Mouse (Mus musculus): ENCODE measurements around the gene Mapk9. TPM values are rescaled to one million over a fixed set of nuclear protein-coding genes. Genes with fewer than 3 reads are reported as not detected.

Mapk9 gene
- polyA plus RNA-seq, 1 experiment from 2014 or later, result 37.3 TPM

- Histone ChIP-seq H3K4me1 (replicated peaks) (no peaks in the 10 kb centered on the region), H3K4me2 (no peak overlapping the region), H3K36me3 (peaks cover 30% of the 10 kb centered on the region), H3K9me3 (replicated peaks) (no peaks in the 10 kb centered on the region), H3K27me3 (replicated peaks) (no peaks in the 10 kb centered on the region), H3K27ac (ENCODE audit: poor library complexity, severe bottlenecking) (no peak overlapping the region), H3K4me3 (no peak overlapping the region), H3K9ac (no peak overlapping the region)
- ATAC-seq (ENCODE audit: insufficient number of reproducible peaks, low FRiP score), result no peak
- 83% methylated on average over 2 of the region's 2 CpGs for WGBS
Observed at GRCm38 (mm10) chr11:49820928-49821327, 25.6 kb upstream of the Mapk9 start.

- ATAC-seq (ENCODE audit: insufficient number of reproducible peaks, low FRiP score), result no peak
- no peak overlapping the region for H3K4me2 ChIP-seq
- no peaks in the 10 kb centered on the region for H3K4me1 ChIP-seq (replicated peaks)
- H3K4me3 ChIP-seq, result no peak overlapping the region
- no peaks in the 10 kb centered on the region for H3K9me3 ChIP-seq (replicated peaks)
- H3K27me3 ChIP-seq (replicated peaks), result no peaks in the 10 kb centered on the region
- WGBS, result 88% methylated on average over 2 of the region's 2 CpGs
- H3K27ac ChIP-seq (ENCODE audit: poor library complexity, severe bottlenecking), result no peak overlapping the region
- no peak overlapping the region for H3K9ac ChIP-seq
- peaks cover 30% of the 10 kb centered on the region for H3K36me3 ChIP-seq
Observed at GRCm38 (mm10) chr11:49821546-49821945, 25.0 kb upstream of the Mapk9 start.

GRCm38 (mm10) chr11:49822337-49822736, 24.2 kb upstream of the Mapk9 start:
- H3K9ac ChIP-seq, result no peak overlapping the region
- H3K4me2 ChIP-seq, result no peak overlapping the region
- no peaks in the 10 kb centered on the region for H3K4me1 ChIP-seq (replicated peaks)
- no peaks in the 10 kb centered on the region for H3K27me3 ChIP-seq (replicated peaks)
- no peaks in the 10 kb centered on the region for H3K9me3 ChIP-seq (replicated peaks)
- H3K4me3 ChIP-seq, result no peak overlapping the region
- ATAC-seq (ENCODE audit: insufficient number of reproducible peaks, low FRiP score), result no peak
- WGBS, result 85% methylated on average over 2 of the region's 2 CpGs
- H3K36me3 ChIP-seq, result peaks cover 32% of the 10 kb centered on the region
- no peak overlapping the region for H3K27ac ChIP-seq (ENCODE audit: poor library complexity, severe bottlenecking)

GRCm38 (mm10) chr11:49824896-49825295, 21.7 kb upstream of the Mapk9 start:
- H3K4me1 ChIP-seq (replicated peaks), result 0 out of 2 replicates have a peak, but pooled peaks cover 4% of the 10 kb centered on the region
- no peaks in the 10 kb centered on the region for H3K27me3 ChIP-seq (replicated peaks)
- peaks cover 28% of the 10 kb centered on the region for H3K36me3 ChIP-seq
- no peaks in the 10 kb centered on the region for H3K9me3 ChIP-seq (replicated peaks)
- no peak overlapping the region for H3K4me2 ChIP-seq
- no peak for ATAC-seq (ENCODE audit: insufficient number of reproducible peaks, low FRiP score)
- no peak overlapping the region for H3K4me3 ChIP-seq
- H3K27ac ChIP-seq (ENCODE audit: poor library complexity, severe bottlenecking), result no peak overlapping the region
- H3K9ac ChIP-seq, result no peak overlapping the region
- 51% methylated on average over 2 of the region's 2 CpGs for WGBS

- Histone ChIP-seq H3K36me3 (peaks cover 43% of the 10 kb centered on the region), H3K27ac (ENCODE audit: poor library complexity, severe bottlenecking) (no peak overlapping the region), H3K4me1 (replicated peaks) (0 out of 2 replicates have a peak, but pooled peaks cover 4% of the 10 kb centered on the region), H3K4me3 (no peak overlapping the region), H3K9ac (no peak overlapping the region), H3K9me3 (replicated peaks) (no peaks in the 10 kb centered on the region), H3K4me2 (no peak overlapping the region), H3K27me3 (replicated peaks) (no peaks in the 10 kb centered on the region)
- WGBS, result 57% methylated on average over 6 of the region's 6 CpGs
- no peak for ATAC-seq (ENCODE audit: insufficient number of reproducible peaks, low FRiP score)
Observed at GRCm38 (mm10) chr11:49827243-49827642, 19.3 kb upstream of the Mapk9 start.

DNA sequence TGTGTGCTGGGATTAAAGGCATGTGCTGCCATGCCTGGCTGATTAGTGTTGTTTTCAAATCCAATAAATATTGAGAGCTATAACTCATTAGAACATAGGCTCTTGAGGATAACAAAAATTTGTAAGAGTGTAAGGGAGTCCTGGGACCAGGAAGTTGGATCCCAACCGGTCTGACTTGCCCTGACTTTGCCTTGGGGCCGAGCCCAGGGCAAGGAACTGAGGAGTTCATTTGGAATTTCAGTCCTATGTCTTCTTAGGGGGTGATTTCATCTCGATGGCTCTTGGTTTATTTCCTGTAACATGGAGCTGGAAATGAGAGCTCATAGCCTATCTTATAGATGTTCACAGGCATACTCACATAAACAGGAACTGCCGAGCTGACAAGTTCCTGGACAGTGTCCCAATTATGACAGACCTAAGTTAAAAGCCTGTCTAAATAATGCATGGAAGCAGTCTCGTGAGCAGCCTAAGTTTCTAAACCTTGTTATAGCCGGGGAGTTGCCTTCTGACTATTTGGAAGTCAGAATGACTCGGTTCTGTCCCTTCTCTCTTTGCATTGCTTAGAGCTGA, 17.3 kb upstream of the Mapk9 start:
- ATAC-seq (ENCODE audit: insufficient number of reproducible peaks, low FRiP score), result no peak
- Histone ChIP-seq H3K9ac (no peak overlapping the region), H3K27ac (ENCODE audit: poor library complexity, severe bottlenecking) (peak overlapping the region; percentile 26; the same call in 1 of the 2 replicates), H3K9me3 (replicated peaks) (no peaks in the 10 kb centered on the region), H3K4me1 (replicated peaks) (0 out of 2 replicates have a peak, but pooled peaks cover 4% of the 10 kb centered on the region), H3K27me3 (replicated peaks) (no peaks in the 10 kb centered on the region), H3K4me3 (no peak overlapping the region), H3K4me2 (no peak overlapping the region), H3K36me3 (peaks cover 45% of the 10 kb centered on the region)
- 54% methylated on average over 7 of the region's 7 CpGs for WGBS

DNA sequence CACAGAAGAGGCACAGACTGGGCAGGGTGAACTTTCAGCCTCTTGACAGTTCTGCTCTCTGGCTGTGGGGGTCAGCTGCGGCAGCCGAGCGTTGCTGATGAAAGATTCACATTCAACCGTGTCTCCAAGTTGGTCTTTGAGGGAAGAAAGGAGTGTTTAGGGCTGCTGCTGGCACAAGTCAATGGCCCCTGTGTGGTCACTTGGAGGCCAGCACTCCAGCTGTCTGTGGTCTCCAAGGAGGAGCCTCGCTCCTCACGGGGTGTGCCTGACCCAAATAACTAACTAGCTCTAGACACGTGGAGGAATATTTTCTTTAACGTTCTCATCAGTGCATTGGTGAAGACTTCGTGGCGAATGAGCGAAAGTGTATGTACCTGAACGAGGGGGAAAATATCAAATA, 14.6 kb upstream of the Mapk9 start:
- no peak overlapping the region for H3K27ac ChIP-seq (ENCODE audit: poor library complexity, severe bottlenecking)
- H3K9me3 ChIP-seq (replicated peaks), result no peaks in the 10 kb centered on the region
- ATAC-seq (ENCODE audit: insufficient number of reproducible peaks, low FRiP score), result no peak
- H3K4me1 ChIP-seq (replicated peaks), result 0 out of 2 replicates have a peak, but pooled peaks cover 4% of the 10 kb centered on the region
- no peak overlapping the region for H3K4me2 ChIP-seq
- H3K9ac ChIP-seq, result no peak overlapping the region
- WGBS, result 82% methylated on average over 12 of the region's 12 CpGs
- peaks cover 45% of the 10 kb centered on the region for H3K36me3 ChIP-seq
- H3K4me3 ChIP-seq, result no peak overlapping the region
- no peaks in the 10 kb centered on the region for H3K27me3 ChIP-seq (replicated peaks)

- Histone ChIP-seq H3K4me2 (no peak overlapping the region), H3K27me3 (replicated peaks) (no peaks in the 10 kb centered on the region), H3K36me3 (peaks cover 45% of the 10 kb centered on the region), H3K4me1 (replicated peaks) (peaks cover 12% of the 10 kb centered on the region), H3K9ac (no peak overlapping the region), H3K27ac (ENCODE audit: poor library complexity, severe bottlenecking) (no peak overlapping the region), H3K9me3 (replicated peaks) (no peaks in the 10 kb centered on the region), H3K4me3 (no peak overlapping the region)
- ATAC-seq (ENCODE audit: insufficient number of reproducible peaks, low FRiP score), result no peak
- 74% methylated on average over 5 of the region's 5 CpGs for WGBS
Observed at GRCm38 (mm10) chr11:49832962-49833361, 13.6 kb upstream of the Mapk9 start.

DNA sequence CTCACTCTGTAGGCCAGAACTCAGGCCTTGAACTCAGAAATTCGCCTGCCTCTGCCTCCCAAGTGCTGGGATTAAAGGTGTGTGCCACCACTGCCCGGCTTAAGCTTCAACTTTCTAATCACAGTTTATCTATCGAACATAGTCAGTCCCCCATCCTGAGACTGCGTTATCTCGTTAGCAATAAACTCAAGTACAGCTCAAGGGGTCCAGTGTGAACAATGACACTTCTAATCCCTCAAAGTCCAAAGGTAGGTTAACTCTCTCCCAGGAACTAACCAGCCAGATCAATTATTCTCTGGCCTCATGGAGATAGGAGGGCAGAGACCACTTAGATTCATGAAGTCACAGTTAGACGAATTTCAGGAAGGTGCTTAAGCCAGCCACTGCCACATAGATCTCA, 12.3 kb upstream of the Mapk9 start:
- no peak for ATAC-seq (ENCODE audit: insufficient number of reproducible peaks, low FRiP score)
- H3K4me2 ChIP-seq, result no peak overlapping the region
- H3K4me1 ChIP-seq (replicated peaks), result peaks cover 15% of the 10 kb centered on the region
- H3K27me3 ChIP-seq (replicated peaks), result no peaks in the 10 kb centered on the region
- H3K9ac ChIP-seq, result no peak overlapping the region
- no peaks in the 10 kb centered on the region for H3K9me3 ChIP-seq (replicated peaks)
- WGBS, result 83% methylated on average over 6 of the region's 6 CpGs
- peaks cover 45% of the 10 kb centered on the region for H3K36me3 ChIP-seq
- H3K4me3 ChIP-seq, result no peak overlapping the region
- H3K27ac ChIP-seq (ENCODE audit: poor library complexity, severe bottlenecking), result no peak overlapping the region

DNA sequence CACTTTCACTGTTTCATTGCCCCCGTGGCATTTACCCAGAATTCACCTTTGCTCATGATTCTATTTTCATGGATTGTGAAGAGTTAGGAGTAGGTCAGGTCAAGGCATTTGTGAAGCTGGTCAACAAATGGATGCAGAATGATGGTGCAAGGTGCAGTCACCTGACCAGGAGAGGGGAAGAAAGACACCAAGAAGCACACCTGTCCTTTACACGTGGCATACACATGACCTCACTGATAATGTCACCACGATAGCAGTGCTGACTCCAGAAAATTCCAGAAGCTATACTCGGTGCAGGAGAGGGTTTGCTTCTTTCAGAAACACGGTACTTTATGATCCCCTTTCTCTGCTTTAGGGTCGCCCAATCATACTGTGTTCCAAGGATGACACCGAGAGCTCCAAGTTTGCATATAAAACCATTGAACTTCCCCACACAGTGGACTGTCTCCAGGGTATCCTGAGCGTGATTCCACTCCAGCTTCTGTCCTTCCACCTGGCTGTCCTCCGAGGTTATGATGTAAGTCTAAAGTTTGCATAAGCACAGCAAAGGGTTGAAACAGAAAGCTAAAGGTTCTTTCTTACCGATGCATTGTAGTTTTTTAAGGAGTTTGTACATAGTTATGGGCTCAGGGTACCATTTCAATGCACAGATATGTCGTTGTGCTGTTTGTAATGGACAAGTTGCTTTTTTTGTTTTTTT, 11.1 kb upstream of the Mapk9 start:
- no peak for ATAC-seq (ENCODE audit: insufficient number of reproducible peaks, low FRiP score)
- Histone ChIP-seq H3K9ac (no peak overlapping the region), H3K27ac (ENCODE audit: poor library complexity, severe bottlenecking) (no peak overlapping the region), H3K4me3 (no peak overlapping the region), H3K36me3 (peaks cover 36% of the 10 kb centered on the region), H3K4me2 (no peak overlapping the region), H3K9me3 (replicated peaks) (no peaks in the 10 kb centered on the region), H3K27me3 (replicated peaks) (no peaks in the 10 kb centered on the region), H3K4me1 (replicated peaks) (peaks cover 13% of the 10 kb centered on the region)
- WGBS, result 87% methylated on average over 11 of the region's 11 CpGs

DNA sequence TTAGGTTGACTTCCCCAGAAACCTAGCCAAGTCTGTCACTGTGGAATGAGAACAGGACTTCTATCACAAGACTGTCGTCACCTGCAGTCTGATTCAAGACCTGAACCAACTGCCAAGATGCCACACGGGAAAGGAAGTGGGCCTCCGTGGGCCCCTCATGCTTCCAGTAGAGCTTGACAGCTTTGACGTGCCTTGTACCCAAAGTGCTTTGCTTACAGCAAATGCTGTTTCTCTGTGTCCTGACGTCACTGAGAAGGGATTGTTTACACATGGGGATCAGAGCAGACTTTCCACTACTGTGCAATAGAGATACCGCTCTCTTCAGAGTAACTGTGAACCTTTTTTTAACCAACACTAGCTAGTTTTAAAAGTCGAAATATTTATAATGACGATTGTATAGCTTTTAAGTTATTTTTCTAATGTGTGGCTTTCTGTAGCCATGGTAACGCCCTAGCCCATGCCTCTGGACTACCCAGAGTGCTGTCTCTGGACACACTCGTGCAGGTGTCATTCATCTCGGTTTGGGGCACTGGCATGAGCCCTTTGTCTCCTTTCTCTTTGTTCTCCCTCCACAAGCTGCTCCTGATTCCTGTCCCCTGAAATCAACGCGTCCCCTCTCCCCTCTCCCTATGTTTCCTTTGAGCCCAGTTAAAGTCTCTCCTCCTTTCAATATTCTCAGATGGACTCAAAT, 8.7 kb upstream of the Mapk9 start:
- 0 out of 2 replicates have a peak, but pooled peaks have one; percentile 51 for ATAC-seq (ENCODE audit: insufficient number of reproducible peaks, low FRiP score)
- Histone ChIP-seq H3K9me3 (replicated peaks) (no peaks in the 10 kb centered on the region), H3K27ac (ENCODE audit: poor library complexity, severe bottlenecking) (no peak overlapping the region), H3K4me3 (no peak overlapping the region), H3K9ac (no peak overlapping the region), H3K4me1 (replicated peaks) (peaks cover 18% of the 10 kb centered on the region), H3K4me2 (no peak overlapping the region), H3K36me3 (peaks cover 22% of the 10 kb centered on the region), H3K27me3 (replicated peaks) (no peaks in the 10 kb centered on the region)
- 49% methylated on average over 13 of the region's 13 CpGs for WGBS

Data from heart, embryonic 12.5 days (tissue).